Mouse (Mus musculus) bone marrow, adult 2 months (tissue): ENCODE data around the gene Wfikkn1. TPM values are rescaled to one million over a fixed set of nuclear protein-coding genes. Genes with fewer than 3 reads are reported as not detected.

Experiments used
- H3K27ac ChIP-seq: fragments of 200-500 bp; 2 replicates; pipeline ENCODE4 v1.5.1; 2012; ENCODE audit warnings: low read depth, mild to moderate bottlenecking, control low read depth, inconsistent platforms, low read length; ENCODE audit not compliant: control insufficient read depth, poor library complexity, insufficient read depth
- H3K4me1 ChIP-seq: fragments of 200-500 bp; 2 replicates; pipeline ENCODE4 v1.6.1; 2011; ENCODE audit warnings: low read length; ENCODE audit not compliant: control insufficient read depth, insufficient read depth
- H3K4me3 ChIP-seq: fragments of 200-500 bp; replicated peaks from 2 replicates; pipeline ENCODE3; 2011; ENCODE audit warnings: mild to moderate bottlenecking, low read depth, low read length, control low read depth; ENCODE audit not compliant: control insufficient read depth
- CTCF ChIP-seq: fragments of 200-500 bp; IDR thresholded peaks from 2 replicates; pipeline ENCODE4 v1.5.1; 2011; ENCODE audit warnings: low read length, control low read depth; ENCODE audit not compliant: control insufficient read depth, insufficient read depth
- POLR2A ChIP-seq: fragments of 200-500 bp; IDR thresholded peaks from 2 replicates; pipeline ENCODE4 v1.6.1; 2011; ENCODE audit warnings: low read depth, mild to moderate bottlenecking, control low read depth, low read length, borderline replicate concordance; ENCODE audit not compliant: control insufficient read depth
- WGBS: fragments of 180-500 bp; shearing (Covaris S2); methylation state at CpG from one replicate; pipeline ENCODE4 v1.1.7; 2018; 5-methylcytosine and 5-hydroxymethylcytosine counted together
- polyA plus RNA-seq: library from polyadenylated mRNA; stranded (reverse); fragments of >200 nt; gene quantifications from 2 replicates; pipeline ENCODE4 v1.2.4, GENCODE M21; 2011; ENCODE audit warnings: low replicate concordance; ENCODE audit not compliant: missing spikeins, insufficient read depth, insufficient read length

Gene Wfikkn1
- polyA plus RNA-seq, 1 experiment = 2.2 TPM

DNA sequence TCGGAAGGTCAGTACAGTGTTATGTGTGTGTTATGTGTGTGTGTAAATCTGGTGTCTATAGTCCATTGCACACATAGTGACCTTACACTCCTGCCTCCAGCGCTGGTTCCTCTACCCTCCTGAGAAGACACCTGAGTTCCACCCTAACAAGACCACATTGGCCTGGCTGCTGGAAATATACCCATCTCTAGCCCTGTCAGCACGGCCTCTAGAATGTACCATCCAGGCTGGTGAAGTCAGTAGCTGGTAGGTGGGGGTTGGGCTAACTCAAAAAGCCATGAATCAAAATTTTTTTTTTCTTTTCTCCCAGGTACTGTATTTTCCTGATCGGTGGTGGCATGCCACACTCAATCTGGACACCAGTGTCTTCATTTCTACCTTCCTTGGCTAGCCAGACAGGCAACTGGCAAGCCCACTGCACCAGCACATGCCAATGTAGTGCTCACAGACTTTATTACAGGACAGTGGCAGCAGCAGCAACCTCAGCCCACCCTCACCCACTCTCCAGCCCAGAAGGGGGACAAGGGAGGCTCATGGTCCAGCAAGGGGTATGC is 50.4 kb downstream of the Wfikkn1 start:
- TF ChIP-seq POLR2A (no peak), CTCF (no peak)
- no peak overlapping the region for H3K4me3 ChIP-seq
- peaks cover 7% of the 10 kb centered on the region; the same call in 1 of the 2 replicates for H3K4me1 ChIP-seq
- H3K27ac ChIP-seq = no peak overlapping the region
- 81% methylated on average over 4 of the region's 4 CpGs for WGBS

DNA sequence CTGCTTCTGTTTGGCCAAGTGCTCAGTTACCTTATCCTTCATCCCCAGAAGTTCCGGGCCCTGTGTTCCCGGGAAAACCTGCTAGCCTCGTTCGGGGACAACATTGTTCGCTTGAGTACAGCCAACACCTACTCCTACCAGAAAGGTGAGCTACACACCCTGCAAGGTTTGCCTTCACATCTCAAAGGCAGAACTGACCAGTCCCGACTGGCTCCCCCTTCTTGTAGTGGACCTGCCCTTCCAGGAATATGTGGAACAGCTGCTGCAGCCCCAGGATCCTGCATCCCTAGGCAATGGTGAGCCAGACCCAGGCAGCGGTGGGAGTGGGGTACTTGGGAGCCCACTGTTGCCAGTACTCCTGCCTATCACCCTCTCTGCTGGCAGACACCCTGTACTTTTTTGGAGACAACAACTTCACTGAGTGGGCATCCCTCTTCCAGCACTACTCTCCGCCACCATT is 51.1 kb downstream of the Wfikkn1 start:
- peak overlapping the region; percentile 20; the same call in 1 of the 2 replicates for H3K27ac ChIP-seq
- peaks cover 7% of the 10 kb centered on the region; the same call in 1 of the 2 replicates for H3K4me1 ChIP-seq
- WGBS = 48% methylated on average over 8 of the region's 8 CpGs
- TF ChIP-seq POLR2A = no peak
- TF ChIP-seq CTCF = no peak
- peak overlapping the region; percentile 80 for H3K4me3 ChIP-seq

- peak; percentile 55; the same call in 1 of the 2 replicates for TF ChIP-seq POLR2A
- peak; percentile 30; the same call in 1 of the 2 replicates for TF ChIP-seq CTCF
- Histone ChIP-seq H3K4me3 (peak within 1 kb of the TSS; percentile 80), H3K4me1 (peaks cover 12% of the 10 kb centered on the region), H3K27ac (peak within 1 kb of the TSS; percentile 20; the same call in 1 of the 2 replicates)
- 1% methylated on average over 32 of the region's 32 CpGs for WGBS
Measured at GRCm38 (mm10) chr17:25828712-25829557, 51.7 kb downstream of the Wfikkn1 start, which contains the start of gene Jmjd8. TSS of gene Jmjd8 (plus strand) at chr17:25828867.

DNA sequence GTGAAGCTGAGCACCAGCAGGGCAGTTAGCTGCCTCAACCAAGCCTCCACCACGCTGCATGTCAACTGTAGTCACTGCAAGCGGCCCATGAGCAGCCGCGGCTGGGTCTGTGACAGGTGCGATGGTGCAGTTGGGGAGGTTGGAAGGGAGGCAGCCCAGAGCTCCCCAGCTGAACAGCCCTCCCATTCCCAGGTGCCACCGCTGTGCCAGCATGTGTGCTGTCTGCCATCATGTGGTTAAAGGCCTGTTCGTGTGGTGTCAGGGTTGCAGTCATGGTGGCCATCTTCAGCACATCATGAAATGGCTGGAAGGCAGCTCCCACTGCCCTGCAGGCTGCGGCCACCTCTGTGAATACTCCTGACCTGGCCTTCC is 52.4 kb downstream of the Wfikkn1 start:
- TF ChIP-seq CTCF (no peak), POLR2A (no peak)
- Histone ChIP-seq H3K4me1 (peaks cover 13% of the 10 kb centered on the region), H3K4me3 (peak overlapping the region; percentile 80), H3K27ac (no peak overlapping the region)
- WGBS = 85% methylated on average over 8 of the region's 8 CpGs

Other genes starting within 250 kb of the Wfikkn1 start
- gene Gng13, start 163.7 kb downstream of the Wfikkn1 start, polyA plus RNA-seq = 4.0 and 6.2 TPM in 2 replicates
- 58.2 and 136 TPM in 2 replicates for gene Chtf18, start 153.4 kb downstream of the Wfikkn1 start, polyA plus RNA-seq
- 3.6 and 8.6 TPM in 2 replicates for gene Rpusd1, start 153.2 kb downstream of the Wfikkn1 start, polyA plus RNA-seq
- not detected in 2 replicates for gene Mslnl, start 144.8 kb downstream of the Wfikkn1 start, polyA plus RNA-seq
- 1.7 TPM in 1 of 2 replicates, not detected in the other for gene Msln, start 126.5 kb downstream of the Wfikkn1 start, polyA plus RNA-seq
- gene Narfl, start 107.1 kb downstream of the Wfikkn1 start, polyA plus RNA-seq = 11.8 and 17.0 TPM in 2 replicates
- 26.2 and 45.8 TPM in 2 replicates for gene Haghl, start 95.2 kb downstream of the Wfikkn1 start, polyA plus RNA-seq
- not detected in 2 replicates for gene Ccdc78, start 94.3 kb downstream of the Wfikkn1 start, polyA plus RNA-seq
- 33.4 and 149 TPM in 2 replicates for gene Fam173a, start 88.0 kb downstream of the Wfikkn1 start, polyA plus RNA-seq
- gene AC134908.4, start 85.2 kb downstream of the Wfikkn1 start, polyA plus RNA-seq = 4.6 TPM in 1 of 2 replicates, not detected in the other
- gene Metrn, start 83.7 kb downstream of the Wfikkn1 start, polyA plus RNA-seq = 38.6 and 74.8 TPM in 2 replicates
- not detected in 2 replicates for gene Fbxl16, start 71.8 kb downstream of the Wfikkn1 start, polyA plus RNA-seq
- gene Wdr24, start 57.2 kb downstream of the Wfikkn1 start, polyA plus RNA-seq = 6.8 and 17.0 TPM in 2 replicates
- gene Jmjd8, start 52.0 kb downstream of the Wfikkn1 start, polyA plus RNA-seq = 8.8 and 13.4 TPM in 2 replicates
- gene Stub1, start 47.5 kb downstream of the Wfikkn1 start, polyA plus RNA-seq = 125 and 140 TPM in 2 replicates
- gene Rhbdl1, start 43.6 kb downstream of the Wfikkn1 start, polyA plus RNA-seq = 3.2 and 10.7 TPM in 2 replicates
- 6.7 TPM in 1 of 2 replicates, not detected in the other for gene Gm20683, start 39.1 kb downstream of the Wfikkn1 start, polyA plus RNA-seq
- gene Rhot2, start 36.0 kb downstream of the Wfikkn1 start, polyA plus RNA-seq = 33.5 and 50.5 TPM in 2 replicates
- 31.1 and 62.0 TPM in 2 replicates for gene Wdr90, start 19.4 kb downstream of the Wfikkn1 start, polyA plus RNA-seq
- gene Mcrip2, start 12.1 kb downstream of the Wfikkn1 start, polyA plus RNA-seq = 6.8 and 12.7 TPM in 2 replicates
- gene Mettl26, start 5.8 kb downstream of the Wfikkn1 start, polyA plus RNA-seq = 25.6 and 30.0 TPM in 2 replicates
- gene Rab40c, start 38.9 kb upstream of the Wfikkn1 start, polyA plus RNA-seq = 5.0 and 6.9 TPM in 2 replicates
- 241 and 296 TPM in 2 replicates for gene Pigq, start 64.1 kb upstream of the Wfikkn1 start, polyA plus RNA-seq
- gene Nhlrc4, start 64.1 kb upstream of the Wfikkn1 start, polyA plus RNA-seq = 3.8 and 6.8 TPM in 2 replicates
- not detected in 2 replicates for gene A930017K11Rik, start 71.7 kb upstream of the Wfikkn1 start, polyA plus RNA-seq
- gene Capn15, start 104.9 kb upstream of the Wfikkn1 start, polyA plus RNA-seq = 11.7 and 18.2 TPM in 2 replicates
- 1.2 and 4.7 TPM in 2 replicates for gene Rab11fip3, start 188.7 kb upstream of the Wfikkn1 start, polyA plus RNA-seq
- 3.5 and 5.6 TPM in 2 replicates for gene Decr2, start 209.5 kb upstream of the Wfikkn1 start, polyA plus RNA-seq
- gene Nme4, start 214.7 kb upstream of the Wfikkn1 start, polyA plus RNA-seq = 9.0 and 20.4 TPM in 2 replicates
- 24.1 and 27.3 TPM in 2 replicates for gene Tmem8, start 232.4 kb upstream of the Wfikkn1 start, polyA plus RNA-seq
- gene Mrpl28, start 242.6 kb upstream of the Wfikkn1 start, polyA plus RNA-seq = 60.2 and 70.6 TPM in 2 replicates